ENCODE assay signal across 11 mouse cellular contexts in genomic region chr1:76009601-76010000, GRCm38 (mm10).
DNase-seq lines count a peak whose midpoint lies in the region; ATAC-seq and TF ChIP-seq lines count a peak whose summit lies in the region.
"Had no signal": no experiment of that assay in that cellular context is flagged by ENCODE, and none has a peak within 500 bp of the region (broad histone marks: within the 10 kb centered on the region; RNA-seq: fewer than 3 reads in every experiment).

No protein-coding gene starts in this region.

- no peak overlapping the region for H3K4me2 ChIP-seq in heart, embryonic 12.5 days
- no peak overlapping the region for H3K4me2 ChIP-seq in lung, postnatal 0 days (replicated peaks; ENCODE audit: low read depth, low read length)
- H3K4me2 ChIP-seq in intestine, embryonic 16.5 days (ENCODE audit: low read depth, low read length), result no peak overlapping the region

- intact Hi-C loops in heart, postnatal 10 days (cut with DNase I), result no loop called here

- DNase-seq in heart, adult 18-20 months, result peak; percentile 79 to 83
- DNase-seq in embryo, embryonic 9.5 days (ENCODE audit: extremely low spot score), result peak; percentile 80
- peak; percentile 67 to 80 for DNase-seq in heart, postnatal 10 days
- peak; percentile 20 for DNase-seq in lung, postnatal 0 days (ENCODE audit: low spot score)
- no peak for DNase-seq in right cerebral cortex, postnatal 14 days
- no peak for DNase-seq in frontal cortex, adult 2 months (ENCODE audit: extremely low spot score in 1 of 2, low spot score in 1 of 2)
- DNase-seq: right cerebral cortex, adult 18-20 months had no signal

- no peaks in the 10 kb centered on the region for H3K36me3 ChIP-seq in heart, embryonic 12.5 days
- H3K36me3 ChIP-seq in lung, postnatal 0 days (ENCODE audit: insufficient read depth, low read length), result no peaks in the 10 kb centered on the region
- no peaks in the 10 kb centered on the region for H3K36me3 ChIP-seq in intestine, embryonic 16.5 days (ENCODE audit: control insufficient read depth, insufficient read depth, low read length)

- H3K27ac ChIP-seq in heart, embryonic 12.5 days (ENCODE audit: poor library complexity, severe bottlenecking), result no peak overlapping the region
- no peak overlapping the region for H3K27ac ChIP-seq in lung, postnatal 0 days (ENCODE audit: low read length)
- no peak overlapping the region for H3K27ac ChIP-seq in intestine, embryonic 16.5 days (ENCODE audit: low read length)
- H3K27ac ChIP-seq: left cerebral cortex, adult 2 months had no signal

- no peak for ATAC-seq in heart, embryonic 12.5 days (ENCODE audit: insufficient number of reproducible peaks, low FRiP score)
- peak; percentile 49 for ATAC-seq in lung, postnatal 0 days
- ATAC-seq in intestine, embryonic 16.5 days, result no peak
- ATAC-seq: Patski had no signal

- peaks cover 23% of the 10 kb centered on the region for H3K4me1 ChIP-seq in heart, embryonic 12.5 days (replicated peaks)
- no peaks in the 10 kb centered on the region for H3K4me1 ChIP-seq in lung, postnatal 0 days (ENCODE audit: insufficient read depth, low read depth, low read length)
- H3K4me1 ChIP-seq in intestine, embryonic 16.5 days (ENCODE audit: control insufficient read depth, insufficient read depth, low read length), result no peaks in the 10 kb centered on the region

- H3K9ac ChIP-seq in heart, embryonic 12.5 days, result no peak overlapping the region
- H3K9ac ChIP-seq in lung, postnatal 0 days (replicated peaks; ENCODE audit: low read depth), result no peak overlapping the region
- H3K9ac ChIP-seq in intestine, embryonic 16.5 days (ENCODE audit: low read depth, low read length), result no peak overlapping the region

- 0 out of 2 replicates have a peak, but pooled peaks have one; percentile 19 for TF ChIP-seq EP300 in lung, postnatal 0 days (IDR thresholded peaks at IDR 0.05)

- TF ChIP-seq CTCF in lung, postnatal 0 days (IDR thresholded peaks at IDR 0.05), result no peak

- peaks cover 8% of the 10 kb centered on the region for H3K9me3 ChIP-seq in heart, embryonic 12.5 days (replicated peaks)
- no peaks in the 10 kb centered on the region for H3K9me3 ChIP-seq in lung, postnatal 0 days (ENCODE audit: low read length)
- H3K9me3 ChIP-seq in intestine, embryonic 16.5 days (ENCODE audit: control insufficient read depth, low read length), result no peaks in the 10 kb centered on the region

- H3K27me3 ChIP-seq in heart, embryonic 12.5 days (replicated peaks), result no peaks in the 10 kb centered on the region
- no peaks in the 10 kb centered on the region for H3K27me3 ChIP-seq in lung, postnatal 0 days (replicated peaks; ENCODE audit: insufficient read depth, low read length)
- no peaks in the 10 kb centered on the region for H3K27me3 ChIP-seq in intestine, embryonic 16.5 days (replicated peaks; ENCODE audit: control insufficient read depth, insufficient read depth, low read length)
- H3K27me3 ChIP-seq: Patski had no signal

- 1% methylated on average over 3 of the region's 3 CpGs for WGBS in heart, embryonic 12.5 days
- 34% methylated on average over 3 of the region's 3 CpGs for whole genome bisulfite sequencing in lung, postnatal 0 days
- 37% methylated on average over 3 of the region's 3 CpGs for WGBS in intestine, embryonic 16.5 days

- no peak overlapping the region for H3K4me3 ChIP-seq in heart, embryonic 12.5 days
- H3K4me3 ChIP-seq in lung, postnatal 0 days (ENCODE audit: low read depth, low read length), result no peak overlapping the region
- H3K4me3 ChIP-seq in intestine, embryonic 16.5 days (ENCODE audit: low read length), result no peak overlapping the region
- H3K4me3 ChIP-seq: left cerebral cortex, adult 2 months had no signal

Comparison
In these comparisons a context has a peak if more than half of its experiments do, and no peak if none do; other contexts are left out.
1. DNase-seq: peak in heart, adult 18-20 months (2 of 2), embryo, embryonic 9.5 days (single experiment), heart, postnatal 10 days (2 of 2) and lung, postnatal 0 days (single experiment); none in right cerebral cortex, postnatal 14 days (single experiment) and frontal cortex, adult 2 months (0 of 2).